Comparison of ENCODE assay signal across 13 mouse cellular contexts in the genomic region with DNA sequence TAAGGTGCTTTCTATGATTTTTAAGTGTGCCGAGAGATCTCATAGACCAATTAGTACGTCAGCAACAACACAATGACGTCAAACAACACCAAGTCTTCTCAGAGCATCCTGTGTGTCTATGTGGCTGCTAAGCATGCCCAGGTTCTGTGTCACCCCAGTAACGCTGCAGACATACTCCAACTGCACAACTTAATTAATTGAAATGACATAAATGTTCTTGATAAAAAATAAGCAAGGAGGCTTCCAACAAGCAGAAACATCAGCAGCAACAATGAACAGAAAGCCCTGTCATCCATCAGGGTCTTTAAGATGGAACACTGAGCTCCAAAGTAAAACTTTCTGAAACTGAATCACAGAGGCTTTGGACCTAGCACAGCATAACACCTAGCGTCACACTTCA. TPM values are rescaled to one million over a fixed set of nuclear protein-coding genes. Genes with fewer than 3 reads are reported as not detected.
A peak's percentile ranks its signal among the peaks of the same experiment; 100 is the strongest.
DNase-seq lines count a peak whose midpoint lies in the region; ATAC-seq and TF ChIP-seq lines count a peak whose summit lies in the region.
"Had no signal": no experiment of that assay in that cellular context is flagged by ENCODE, and none has a peak within 500 bp of the region (broad histone marks: within the 10 kb centered on the region; RNA-seq: fewer than 3 reads in every experiment).

No protein-coding gene starts in this region.

- WGBS in hindbrain, embryonic 11.5 days = 77% methylated on average over 5 of the region's 5 CpGs
- WGBS in hindbrain, embryonic 10.5 days = 77% methylated on average over 5 of the region's 5 CpGs
- 74% methylated on average over 5 of the region's 5 CpGs for WGBS in embryonic facial prominence, embryonic 13.5 days
- 40% methylated on average over 5 of the region's 5 CpGs for WGBS in hindbrain, embryonic 12.5 days
- WGBS in midbrain, postnatal 0 days = 60% methylated on average over 5 of the region's 5 CpGs
- 81% methylated on average over 5 of the region's 5 CpGs for WGBS in cerebellum, adult 2 months

- no peak for ATAC-seq in hindbrain, embryonic 11.5 days (ENCODE audit: low FRiP score)
- no peak for ATAC-seq in embryonic facial prominence, embryonic 13.5 days (ENCODE audit: insufficient number of reproducible peaks, insufficient read depth, low FRiP score, low TSS enrichment, low read depth)
- ATAC-seq in hindbrain, embryonic 12.5 days (ENCODE audit: low FRiP score) = no peak
- no peak for ATAC-seq in midbrain, postnatal 0 days (ENCODE audit: low FRiP score)

- peak overlapping the region; percentile 23 for H3K4me2 ChIP-seq in hindbrain, embryonic 11.5 days (replicated peaks; ENCODE audit: low read depth, low read length)
- peak overlapping the region; percentile 22 for H3K4me2 ChIP-seq in embryonic facial prominence, embryonic 13.5 days
- H3K4me2 ChIP-seq in hindbrain, embryonic 12.5 days (replicated peaks) = peak overlapping the region; percentile 43
- H3K4me2 ChIP-seq in midbrain, postnatal 0 days (ENCODE audit: low read depth, low read length, poor library complexity, severe bottlenecking) = peak overlapping the region; percentile 35

- no peak for DNase-seq in hindbrain, embryonic 11.5 days (ENCODE audit: low spot score)
- no peak for DNase-seq in hindbrain, embryonic 10.5 days (ENCODE audit: low spot score)
- no peak for DNase-seq in midbrain, postnatal 0 days (ENCODE audit: low spot score)
- DNase-seq in cerebellum, adult 2 months = no peak
- DNase-seq in spleen, postnatal 36 days (ENCODE audit: low spot score in 2 of 2) = no peak
- DNase-seq: cerebellum, adult 9-11 months; heart, postnatal 4 days; lung, adult 2 months; thymus, postnatal 36 days had no signal

- TF ChIP-seq CTCF in midbrain, postnatal 0 days (IDR thresholded peaks at IDR 0.05) = no peak
- no peak for TF ChIP-seq CTCF in cerebellum, adult 2 months (IDR thresholded peaks at IDR 0.05; ENCODE audit: borderline replicate concordance, insufficient read depth, low read depth, low read length)

- H3K4me3 ChIP-seq in hindbrain, embryonic 11.5 days (ENCODE audit: low read depth, low read length) = no peak overlapping the region
- no peak overlapping the region for H3K4me3 ChIP-seq in hindbrain, embryonic 10.5 days
- no peak overlapping the region for H3K4me3 ChIP-seq in embryonic facial prominence, embryonic 13.5 days
- H3K4me3 ChIP-seq in hindbrain, embryonic 12.5 days = peak overlapping the region; percentile 20
- H3K4me3 ChIP-seq in midbrain, postnatal 0 days (ENCODE audit: low read depth, low read length) = peak overlapping the region; percentile 19
- H3K4me3 ChIP-seq in cerebellum, adult 2 months (replicated peaks; ENCODE audit: insufficient read depth, low read depth, low read length) = no peak overlapping the region
- H3K4me3 ChIP-seq: limb, embryonic 10.5 days had no signal

- H3K27me3 ChIP-seq in hindbrain, embryonic 11.5 days (ENCODE audit: control insufficient read depth, insufficient read depth, low read length) = no peaks in the 10 kb centered on the region
- peaks cover 11% of the 10 kb centered on the region; the same call in 1 of the 2 replicates for H3K27me3 ChIP-seq in hindbrain, embryonic 10.5 days (ENCODE audit: insufficient read depth, poor library complexity, severe bottlenecking)
- H3K27me3 ChIP-seq in embryonic facial prominence, embryonic 13.5 days = peaks cover 34% of the 10 kb centered on the region
- no peaks in the 10 kb centered on the region for H3K27me3 ChIP-seq in hindbrain, embryonic 12.5 days
- H3K27me3 ChIP-seq in midbrain, postnatal 0 days (ENCODE audit: insufficient read depth, low read length) = 0 out of 2 replicates have a peak, but pooled peaks cover under 1% of the 10 kb centered on the region
- H3K27me3 ChIP-seq in cerebellum, adult 2 months (ENCODE audit: control insufficient read depth, insufficient read depth, low read length) = no peaks in the 10 kb centered on the region; the same call in 1 of the 2 replicates

- H3K9ac ChIP-seq in hindbrain, embryonic 11.5 days (ENCODE audit: low read depth, low read length) = peak overlapping the region; percentile 19; the same call in 1 of the 2 replicates
- no peak overlapping the region for H3K9ac ChIP-seq in embryonic facial prominence, embryonic 13.5 days
- H3K9ac ChIP-seq in hindbrain, embryonic 12.5 days = 0 out of 2 replicates have a peak overlapping the region, but pooled peaks have one; percentile 15
- 0 out of 2 replicates have a peak overlapping the region, but pooled peaks have one; percentile 13 for H3K9ac ChIP-seq in midbrain, postnatal 0 days (replicated peaks; ENCODE audit: low read length, poor library complexity, severe bottlenecking)

- TF ChIP-seq POLR2A in cerebellum, adult 2 months (IDR thresholded peaks at IDR 0.05; ENCODE audit: borderline replicate concordance, insufficient read depth, low read length) = no peak

- no peaks in the 10 kb centered on the region for H3K9me3 ChIP-seq in hindbrain, embryonic 11.5 days (ENCODE audit: control insufficient read depth, low read length)
- H3K9me3 ChIP-seq in hindbrain, embryonic 10.5 days = no peaks in the 10 kb centered on the region
- no peaks in the 10 kb centered on the region for H3K9me3 ChIP-seq in embryonic facial prominence, embryonic 13.5 days
- H3K9me3 ChIP-seq in hindbrain, embryonic 12.5 days (replicated peaks) = no peaks in the 10 kb centered on the region
- H3K9me3 ChIP-seq in midbrain, postnatal 0 days (ENCODE audit: low read length) = no peaks in the 10 kb centered on the region
- H3K9me3 ChIP-seq: limb, embryonic 10.5 days had no signal

- no peaks in the 10 kb centered on the region for H3K36me3 ChIP-seq in hindbrain, embryonic 11.5 days (ENCODE audit: control insufficient read depth, insufficient read depth, low read length)
- peaks cover 52% of the 10 kb centered on the region for H3K36me3 ChIP-seq in hindbrain, embryonic 10.5 days
- H3K36me3 ChIP-seq in embryonic facial prominence, embryonic 13.5 days = no peaks in the 10 kb centered on the region
- peaks cover 2% of the 10 kb centered on the region; the same call in 1 of the 2 replicates for H3K36me3 ChIP-seq in hindbrain, embryonic 12.5 days
- no peaks in the 10 kb centered on the region for H3K36me3 ChIP-seq in midbrain, postnatal 0 days (ENCODE audit: insufficient read depth, low read length)

- H3K4me1 ChIP-seq in hindbrain, embryonic 11.5 days (replicated peaks; ENCODE audit: control insufficient read depth, insufficient read depth, low read length) = peaks cover 3% of the 10 kb centered on the region; the same call in 1 of the 2 replicates
- peaks cover 62% of the 10 kb centered on the region for H3K4me1 ChIP-seq in hindbrain, embryonic 10.5 days (replicated peaks)
- peaks cover 25% of the 10 kb centered on the region; the same call in 1 of the 2 replicates for H3K4me1 ChIP-seq in embryonic facial prominence, embryonic 13.5 days
- peaks cover 63% of the 10 kb centered on the region for H3K4me1 ChIP-seq in hindbrain, embryonic 12.5 days
- H3K4me1 ChIP-seq in midbrain, postnatal 0 days (ENCODE audit: insufficient read depth, low read length) = no peaks in the 10 kb centered on the region
- H3K4me1 ChIP-seq in cerebellum, adult 2 months (ENCODE audit: control insufficient read depth, insufficient read depth, low read length) = no peaks in the 10 kb centered on the region

- H3K27ac ChIP-seq in hindbrain, embryonic 11.5 days (ENCODE audit: low read depth, low read length) = no peak overlapping the region
- H3K27ac ChIP-seq in hindbrain, embryonic 10.5 days = no peak overlapping the region
- no peak overlapping the region for H3K27ac ChIP-seq in embryonic facial prominence, embryonic 13.5 days
- no peak overlapping the region for H3K27ac ChIP-seq in hindbrain, embryonic 12.5 days
- no peak overlapping the region for H3K27ac ChIP-seq in midbrain, postnatal 0 days (ENCODE audit: low read depth, low read length)
- no peak overlapping the region for H3K27ac ChIP-seq in cerebellum, adult 2 months (ENCODE audit: insufficient read depth, low read length)
- H3K27ac ChIP-seq: limb, embryonic 10.5 days had no signal

RNA-seq across cellular contexts. Expression of a gene that starts 11.7 kb away (rescaled TPM):
- polyA plus RNA-seq in hindbrain, embryonic 11.5 days (2014; fragmentation: Nextera tagmentation; extraction: Ambion mirVana) = 121 and 142 TPM in 2 replicates
- 61.3 and 91.1 TPM in 2 replicates for polyA plus RNA-seq in hindbrain, embryonic 10.5 days (2016; fragmentation: Nextera tagmentation; extraction: Ambion mirVana)
- 43.1 and 45.6 TPM in 2 replicates for polyA plus RNA-seq in embryonic facial prominence, embryonic 13.5 days (2015; fragmentation: Nextera tagmentation; extraction: Ambion mirVana)
- polyA plus RNA-seq in hindbrain, embryonic 12.5 days (2016; fragmentation: Nextera tagmentation; extraction: Ambion mirVana) = 130 and 155 TPM in 2 replicates
- total RNA-seq in midbrain, postnatal 0 days (2014; rRNA removed) = 121 and 147 TPM in 2 replicates
- 52.1 and 58.3 TPM in 2 replicates for polyA plus RNA-seq in midbrain, postnatal 0 days (2015; fragmentation: Nextera tagmentation; extraction: Ambion mirVana)
- polyA plus RNA-seq in cerebellum, adult 2 months (2012; rRNA removed) = 36.4 and 58.7 TPM in 2 replicates
- total RNA-seq: megakaryocyte-erythroid progenitor cell, adult 5-6 weeks had no signal

Comparison
In these comparisons a context has a peak if more than half of its experiments do, and no peak if none do; other contexts are left out.
1. H3K4me3 ChIP-seq: peak in hindbrain, embryonic 12.5 days (single experiment) and midbrain, postnatal 0 days (single experiment); none in hindbrain, embryonic 11.5 days (single experiment), hindbrain, embryonic 10.5 days (single experiment), embryonic facial prominence, embryonic 13.5 days (single experiment) and cerebellum, adult 2 months (single experiment).
2. Peak in every context shown above with its lines, with median percentiles within 50 percentile points of each other: H3K4me2 ChIP-seq.